Mouse (Mus musculus) CD4-positive helper T cell, adult 2 months (primary cell): ENCODE data around the gene Tekt2.

Source experiments
- DNase-seq: peaks from one replicate; pipeline ENCODE4 v3.0.0-alpha.2; 2012; ENCODE audit warnings: low read depth, missing footprints, low spot score

Tekt2 gene

DNA sequence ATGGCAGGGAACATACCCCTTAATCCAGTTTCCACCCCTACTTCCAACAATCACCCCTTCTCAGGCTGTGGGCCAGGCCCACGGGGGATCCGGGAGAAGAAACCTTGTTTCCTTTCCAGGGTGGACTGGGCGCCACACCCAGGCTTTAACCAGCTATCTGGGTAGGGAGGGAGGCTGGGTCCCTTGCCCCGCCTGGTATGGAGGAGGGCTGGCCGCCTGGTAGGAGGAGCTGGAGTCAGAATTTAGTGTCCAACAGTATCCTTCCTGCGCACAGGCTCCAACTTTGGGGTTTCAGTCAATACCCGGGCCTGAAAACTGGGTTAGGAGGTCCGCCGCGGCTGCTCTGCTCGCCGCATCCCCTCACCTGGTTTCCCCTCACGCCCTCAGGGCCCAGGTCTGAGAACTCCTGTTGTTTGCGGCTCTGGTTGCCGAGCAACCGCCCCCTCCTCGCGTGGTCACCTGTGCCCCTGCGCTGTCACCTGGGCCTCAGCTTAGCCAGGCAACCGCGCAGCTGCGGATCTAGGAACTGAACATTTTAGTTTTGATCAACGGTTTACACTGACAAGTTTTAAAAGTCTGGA is at the start of gene Tekt2:
TSS of gene Tekt2 (minus strand) at position 408 of the 581 bp plus-strand sequence.
- no peak for DNase-seq

DNA sequence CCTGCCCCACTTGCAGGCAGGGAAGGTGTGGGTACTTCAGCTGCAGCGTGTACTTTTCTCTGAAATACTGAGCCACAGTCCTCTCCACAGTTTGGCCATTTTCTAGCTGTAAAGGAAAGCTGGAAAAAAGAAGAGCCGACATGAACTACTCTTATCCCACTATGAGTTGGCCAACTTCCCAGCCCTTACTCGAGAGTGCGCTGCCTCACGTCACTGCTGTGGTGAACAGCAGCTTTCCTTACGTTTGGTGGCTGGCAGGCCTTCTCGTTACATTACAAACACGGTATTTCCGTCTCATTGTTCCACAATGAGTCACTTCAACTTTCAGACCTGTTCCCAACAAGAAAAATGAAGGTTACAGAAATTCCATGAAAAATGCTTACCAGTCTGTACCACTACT is 46.0 kb upstream of the Tekt2 start:
- DNase-seq: no peak

DNA sequence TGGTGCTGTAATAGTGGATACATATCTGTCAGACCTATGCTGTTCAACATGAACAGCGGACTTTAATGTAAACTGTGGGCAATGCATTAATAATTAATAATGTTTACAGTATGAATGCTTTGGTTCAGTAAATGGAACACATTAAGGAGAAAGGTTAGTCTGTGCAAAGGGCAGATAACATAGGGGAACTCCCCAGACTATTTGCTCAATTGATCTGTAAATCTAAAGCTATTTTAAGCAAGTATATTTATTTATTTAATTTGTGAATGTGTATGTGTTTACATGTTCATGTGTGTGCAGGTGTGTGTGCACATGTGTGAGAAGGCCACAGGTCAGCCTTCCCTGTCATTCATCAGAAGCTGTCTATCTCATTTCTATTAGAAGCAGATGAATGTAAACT is 34.6 kb upstream of the Tekt2 start:
- no peak for DNase-seq

DNA sequence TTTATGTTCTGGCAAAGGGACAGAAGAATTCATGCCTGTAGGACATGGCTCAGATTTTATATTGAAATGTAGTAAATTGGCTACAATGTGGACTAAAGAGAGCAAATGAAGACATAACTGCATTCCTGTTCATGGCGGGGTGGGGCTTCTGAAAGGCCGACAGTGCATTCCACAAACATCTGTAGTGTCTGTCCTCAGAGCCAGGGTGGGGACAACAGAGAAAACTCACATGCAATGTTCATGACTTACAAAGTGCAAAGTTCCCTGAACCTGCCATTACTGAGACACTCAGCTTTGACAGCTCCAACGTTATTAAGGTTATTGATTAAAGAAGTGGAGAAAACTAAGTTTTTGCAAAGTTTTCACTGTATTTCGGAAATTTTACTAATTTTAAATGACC is 18.0 kb upstream of the Tekt2 start:
- DNase-seq: no peak

DNA sequence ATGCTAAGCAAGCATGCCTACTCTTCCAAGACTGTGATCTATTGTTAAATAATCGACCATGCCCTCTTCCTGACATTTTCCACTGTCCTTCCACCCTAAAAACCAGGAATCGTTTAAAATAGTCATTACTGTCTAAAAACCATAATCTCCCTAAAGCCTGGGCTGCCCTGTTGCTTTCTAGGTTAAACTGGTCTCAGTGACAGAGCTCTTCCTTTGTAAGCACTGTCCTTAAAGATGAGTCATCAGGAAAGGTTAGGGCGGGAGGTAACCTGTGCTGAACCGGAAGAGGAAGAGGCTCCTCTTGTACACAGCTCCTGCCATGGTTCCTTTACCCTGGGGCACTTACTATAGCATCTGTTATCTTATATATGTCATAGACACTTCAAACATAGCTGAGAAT is 14.0 kb upstream of the Tekt2 start:
- no peak for DNase-seq

DNA sequence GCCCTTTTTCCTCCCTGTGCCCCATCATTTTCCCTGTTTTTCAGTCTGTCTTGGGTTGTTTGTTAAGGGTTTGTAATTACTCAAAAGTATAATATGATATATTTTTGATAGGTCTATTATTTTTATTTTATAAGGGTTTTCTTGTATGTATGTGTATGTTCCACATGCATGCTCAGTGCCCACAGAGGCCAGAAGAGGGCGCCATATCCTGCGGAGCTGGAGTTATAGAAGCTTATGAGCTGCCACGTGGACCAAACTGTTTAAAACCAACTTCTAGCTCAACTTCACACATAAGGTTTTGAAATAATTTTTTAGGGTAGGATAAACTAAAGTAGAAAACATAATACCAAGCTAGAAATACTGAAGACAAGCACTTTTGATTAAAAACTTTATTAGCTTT is 6.9 kb upstream of the Tekt2 start:
- DNase-seq: peak; percentile 25

DNA sequence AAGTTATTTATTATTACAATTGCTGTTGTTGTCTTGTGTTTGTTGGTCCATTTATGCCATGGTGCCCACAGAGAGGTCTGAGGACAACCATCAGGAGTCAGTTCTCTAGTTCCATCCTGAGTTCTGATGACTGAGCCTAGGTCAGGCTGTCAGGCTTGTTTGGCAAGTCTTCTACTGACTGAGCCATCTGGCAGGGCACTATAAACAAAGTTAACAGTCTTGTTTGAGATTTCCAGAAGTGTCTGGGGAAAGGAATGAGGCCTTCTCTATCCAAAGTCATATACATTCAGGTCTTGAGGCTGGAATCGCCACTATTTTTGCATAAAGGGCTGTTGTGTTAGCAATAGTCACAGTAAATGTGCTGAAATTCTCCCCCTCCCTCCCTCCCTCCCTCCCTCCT is 6.3 kb upstream of the Tekt2 start:
- no peak for DNase-seq

DNA sequence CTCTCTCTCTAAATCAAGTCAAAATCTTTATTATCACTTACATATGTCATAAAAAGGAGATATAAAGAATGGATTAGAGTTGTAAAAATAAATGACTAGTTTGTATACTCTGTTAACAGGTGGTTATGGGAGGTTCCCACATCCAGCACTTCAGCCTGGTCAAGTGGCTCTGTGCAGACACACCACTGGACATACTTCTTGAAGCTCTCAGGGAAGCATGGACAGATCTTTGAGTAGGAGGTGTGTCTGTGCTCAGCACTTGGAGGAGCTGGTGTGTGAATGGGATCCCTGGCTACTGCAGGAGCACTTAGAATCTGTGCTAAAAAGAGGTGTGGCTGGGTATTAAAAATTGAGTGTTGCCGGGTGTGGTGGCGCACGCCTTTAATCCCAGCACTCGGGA is 4.8 kb upstream of the Tekt2 start:
- DNase-seq: no peak

DNA sequence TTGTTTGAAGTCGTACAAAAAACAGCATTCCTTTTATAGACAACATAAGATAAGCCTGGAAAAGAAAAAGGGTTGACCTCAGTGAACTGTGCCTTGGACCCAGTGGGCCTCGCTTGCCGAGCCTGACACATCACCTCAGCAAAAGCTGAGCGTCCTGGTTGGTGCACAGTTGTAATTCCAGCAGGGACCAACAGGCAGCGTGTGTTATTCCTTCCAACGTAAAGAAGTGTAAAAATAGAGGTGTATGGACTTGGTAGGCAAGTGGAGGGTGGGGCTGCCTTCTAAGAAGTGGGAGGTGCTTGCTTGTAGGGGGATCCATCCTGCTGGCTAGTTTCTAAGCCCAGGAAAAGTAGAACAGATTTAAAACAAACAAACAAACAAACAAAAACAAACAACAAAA is 548 bp upstream of the Tekt2 start:
- DNase-seq: no peak

DNA sequence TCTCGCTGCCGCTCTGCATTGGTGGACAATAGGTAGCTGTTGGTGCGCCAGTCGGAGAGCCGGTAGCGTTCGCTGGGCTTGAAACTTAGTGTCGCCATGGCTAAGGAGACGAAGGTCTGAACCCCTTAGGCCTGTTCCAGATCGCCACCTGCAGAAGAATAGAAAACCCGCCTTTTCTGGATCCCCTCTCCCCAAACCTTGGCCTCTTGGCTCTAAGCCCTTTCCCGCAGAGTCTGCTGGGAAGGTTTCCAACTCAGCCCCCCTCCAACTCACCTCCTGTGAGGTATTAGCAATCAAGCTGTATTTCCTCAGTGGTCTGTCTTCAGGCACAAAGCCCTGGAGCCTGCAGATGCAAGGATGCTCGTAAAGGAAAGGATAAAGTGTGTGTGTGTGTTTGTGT is 627 bp downstream of the Tekt2 start:
- no peak for DNase-seq

DNA sequence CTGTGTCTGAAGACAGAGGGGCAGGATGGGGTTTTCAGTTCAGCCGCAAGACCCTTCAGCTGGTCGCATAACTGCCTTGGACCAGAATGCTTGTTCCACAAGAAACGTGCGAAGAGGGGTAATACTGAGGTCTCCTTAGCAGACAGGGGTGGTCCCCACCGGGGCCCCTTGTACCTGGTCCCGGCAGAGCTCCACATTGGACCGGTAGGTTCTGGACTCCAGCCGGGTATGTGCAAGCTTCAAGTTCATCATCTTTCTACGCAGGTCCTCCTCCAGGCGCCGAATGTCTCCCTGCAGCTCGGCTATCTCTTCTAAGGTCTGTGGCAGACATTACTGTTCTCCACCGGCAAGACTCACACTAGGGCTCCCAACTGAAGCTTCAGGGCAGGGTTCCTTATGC is 2.8 kb downstream of the Tekt2 start:
- no peak for DNase-seq

DNA sequence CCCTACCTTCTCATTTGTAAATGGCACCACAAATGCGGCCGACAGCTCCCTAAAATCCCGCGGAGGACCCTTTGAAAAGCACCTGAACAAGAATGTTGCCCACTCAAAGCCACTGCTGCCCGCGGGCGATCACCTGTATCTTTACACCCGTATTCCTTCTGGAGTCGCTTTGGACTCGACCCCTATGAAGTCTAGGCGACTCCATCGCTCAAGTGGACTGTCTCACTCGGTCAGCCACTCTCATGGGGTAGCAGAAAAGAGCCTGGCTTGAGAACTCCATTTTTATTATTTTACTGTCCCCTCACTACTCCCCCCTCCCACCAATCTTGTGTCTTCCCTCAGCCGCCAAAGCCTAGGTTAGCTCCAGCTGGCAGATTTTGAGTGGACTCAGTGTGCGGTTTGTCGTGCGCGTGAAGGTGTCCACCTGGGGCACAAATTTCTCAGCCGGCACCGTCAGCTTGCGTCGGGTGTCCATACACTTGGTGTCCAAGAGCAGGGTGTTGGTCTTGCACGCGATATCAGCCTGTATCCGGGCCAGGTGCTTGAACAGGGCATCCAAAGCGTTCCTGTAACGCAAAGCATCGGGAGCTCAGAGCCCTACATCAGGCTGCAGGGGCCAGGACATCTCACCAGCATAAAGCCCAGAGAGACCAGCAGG is 3.5 kb downstream of the Tekt2 start:
- DNase-seq: no peak

DNA sequence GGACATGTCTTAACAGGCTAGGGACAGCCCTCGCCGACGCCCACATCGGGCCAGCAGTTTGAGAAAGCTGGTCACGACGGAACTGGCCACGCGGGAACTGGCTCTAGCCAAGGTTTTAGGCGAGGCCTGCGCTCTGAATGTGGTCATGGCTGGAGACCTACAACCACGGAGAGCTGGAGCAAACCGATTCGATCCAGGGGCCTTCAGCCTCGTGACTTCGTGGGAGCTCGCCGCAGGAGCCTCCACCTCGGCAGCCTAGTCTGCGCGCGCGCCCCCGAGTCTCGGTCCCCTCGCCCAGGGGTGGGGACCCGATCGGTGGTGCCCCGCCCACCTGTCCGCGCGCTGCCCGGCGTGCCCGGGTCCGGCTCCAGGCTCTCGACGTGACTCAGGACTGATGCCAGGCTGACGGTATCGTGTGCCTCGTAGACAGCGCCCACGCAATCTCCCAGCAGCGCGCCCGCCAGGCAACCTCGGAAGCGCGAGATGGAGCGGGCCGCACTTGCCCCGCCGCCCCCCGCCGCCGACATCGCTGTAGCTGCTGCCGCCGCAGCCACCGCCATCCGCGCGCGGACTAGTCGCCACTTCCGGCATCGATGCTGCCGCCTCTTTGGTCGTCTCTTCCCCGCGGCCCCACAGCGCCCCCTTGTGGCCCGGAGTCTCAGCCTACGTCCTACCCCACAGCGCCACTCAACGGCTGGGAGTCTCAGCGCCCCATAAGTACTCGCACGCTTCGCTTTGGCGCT is 4.2 kb downstream of the Tekt2 start, which contains the start of gene Adprhl2:
TSS of gene Adprhl2 (minus strand) at position 593 of the 743 bp plus-strand sequence.
- DNase-seq: peak; percentile 97

DNA sequence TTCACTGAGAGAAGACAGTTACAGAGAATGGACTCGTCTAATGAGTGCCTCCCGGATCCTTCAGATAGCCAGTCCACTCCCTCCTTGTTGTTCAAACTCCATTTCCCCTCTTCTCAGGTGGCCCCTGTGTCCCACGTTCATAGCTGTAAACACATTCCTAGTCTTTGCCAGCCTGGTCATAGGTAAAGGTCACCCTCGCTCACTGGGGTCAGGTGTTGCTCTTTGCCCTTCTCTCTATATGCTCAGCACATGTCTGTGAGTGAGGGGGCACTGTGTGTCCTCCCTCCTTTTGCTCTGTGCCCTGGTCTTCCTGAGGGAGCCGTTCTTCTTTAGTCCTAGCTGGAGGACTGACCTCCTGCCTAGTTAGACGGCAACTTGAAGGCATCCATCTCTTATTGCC is 5.7 kb downstream of the Tekt2 start:
- DNase-seq: no peak

DNA sequence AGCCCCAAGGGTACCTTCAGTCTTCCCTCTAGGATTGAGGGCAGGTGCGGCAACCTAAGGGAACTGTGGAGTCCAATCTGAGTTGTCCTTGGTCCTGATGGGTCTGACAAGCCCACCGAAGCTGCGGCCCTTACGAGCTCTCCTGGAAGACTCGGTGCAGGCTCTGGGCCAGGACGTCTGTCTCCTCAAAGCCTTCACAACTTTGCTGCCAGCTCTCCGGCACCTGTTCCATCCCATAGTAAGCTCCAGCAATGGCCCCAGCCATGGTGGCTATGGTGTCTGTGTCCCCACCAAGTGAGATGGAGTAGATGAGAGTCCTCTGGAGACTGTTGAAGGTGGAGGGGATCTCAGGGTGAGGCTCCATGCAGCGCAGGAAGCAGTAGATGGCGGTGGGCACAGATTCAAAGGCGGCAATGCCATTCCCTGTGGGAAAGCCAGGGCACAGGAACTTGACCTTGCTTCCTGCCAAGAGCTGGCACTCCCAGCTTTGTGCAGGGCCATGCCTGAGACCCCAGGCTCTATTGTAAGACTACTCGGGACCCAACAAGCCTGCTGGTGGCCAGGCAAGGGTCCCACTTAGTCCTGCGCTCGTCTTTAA is 8.9 kb downstream of the Tekt2 start:
- no peak for DNase-seq

DNA sequence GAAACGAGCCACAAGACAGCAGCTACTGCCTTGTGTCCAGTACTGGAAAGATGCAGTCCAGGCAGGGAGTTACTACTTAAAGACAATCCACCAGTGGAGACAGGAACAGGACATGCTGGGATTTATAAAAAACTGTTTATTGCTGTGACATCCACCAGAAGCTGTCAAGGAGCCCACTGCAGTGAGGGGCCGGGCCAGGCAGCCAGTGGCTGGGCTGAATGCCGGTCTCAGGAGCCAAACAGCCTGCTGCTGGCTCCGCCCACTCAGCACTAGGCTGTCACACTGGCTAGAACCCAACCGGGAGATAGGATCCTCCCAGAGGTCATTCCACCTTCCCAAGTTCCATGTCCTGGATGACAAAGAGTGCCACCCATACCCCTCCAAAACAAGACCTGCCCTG is 9.6 kb downstream of the Tekt2 start:
- no peak for DNase-seq

DNA sequence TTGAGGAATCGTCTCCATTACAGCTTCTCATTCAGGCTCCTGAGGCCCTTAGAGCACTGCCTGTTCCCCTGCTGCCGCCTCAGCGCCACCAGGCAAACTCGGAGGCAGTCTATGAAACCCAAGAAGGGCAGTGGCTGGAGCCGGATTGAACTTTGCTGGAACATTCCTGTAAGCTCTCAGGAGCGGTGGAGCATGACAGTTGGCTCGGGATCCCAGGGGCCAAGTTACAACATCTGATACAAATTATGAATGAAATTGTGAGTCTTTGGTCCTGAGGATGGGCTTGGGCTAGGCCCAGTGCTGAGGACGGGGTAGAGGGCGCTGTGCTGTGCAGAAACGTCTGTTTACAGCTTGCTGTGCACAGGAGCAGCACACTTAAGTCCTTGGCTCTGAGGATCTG is 11.1 kb downstream of the Tekt2 start:
- no peak for DNase-seq

DNA sequence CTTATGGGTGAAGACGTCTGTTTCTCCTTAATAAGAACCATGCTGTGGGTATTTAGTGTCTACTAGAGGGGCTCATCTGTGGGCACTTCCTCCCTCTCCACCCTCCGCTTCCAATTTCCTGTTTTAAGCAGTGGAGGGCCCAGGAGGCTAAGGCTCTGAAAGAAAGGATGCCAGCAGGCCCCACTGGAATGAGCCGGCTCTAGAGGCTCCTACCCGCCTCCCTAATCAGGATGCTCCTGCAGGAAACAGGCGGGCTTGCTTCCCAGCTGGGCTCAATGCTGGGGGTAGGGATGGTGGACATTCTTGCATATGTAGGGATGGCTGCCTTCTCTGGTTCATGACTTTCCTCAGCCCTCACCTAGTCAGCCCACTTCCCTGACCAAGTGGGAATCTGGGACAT is 12.3 kb downstream of the Tekt2 start:
- no peak for DNase-seq

DNA sequence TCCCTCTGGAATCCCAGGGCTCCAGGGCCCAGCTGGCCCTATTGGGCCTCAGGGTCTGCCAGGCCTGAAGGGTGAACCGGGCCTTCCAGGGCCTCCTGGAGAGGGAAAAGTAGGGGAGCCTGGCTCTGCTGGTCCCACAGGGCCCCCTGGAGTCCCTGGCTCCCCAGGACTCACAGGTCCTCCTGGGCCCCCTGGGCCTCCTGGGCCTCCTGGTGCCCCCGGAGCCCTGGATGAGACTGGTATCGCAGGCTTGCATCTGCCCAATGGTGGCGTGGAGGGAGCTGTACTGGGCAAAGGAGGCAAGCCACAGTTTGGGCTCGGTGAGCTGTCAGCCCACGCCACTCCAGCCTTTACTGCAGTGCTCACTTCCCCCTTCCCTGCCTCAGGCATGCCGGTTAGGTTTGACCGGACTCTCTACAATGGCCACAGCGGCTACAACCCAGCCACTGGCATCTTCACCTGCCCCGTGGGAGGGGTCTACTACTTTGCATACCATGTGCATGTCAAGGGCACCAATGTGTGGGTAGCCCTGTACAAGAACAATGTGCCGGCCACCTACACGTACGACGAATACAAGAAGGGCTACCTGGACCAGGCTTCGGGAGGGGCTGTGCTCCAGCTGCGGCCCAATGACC is 13.8 kb downstream of the Tekt2 start:
- DNase-seq: no peak

DNA sequence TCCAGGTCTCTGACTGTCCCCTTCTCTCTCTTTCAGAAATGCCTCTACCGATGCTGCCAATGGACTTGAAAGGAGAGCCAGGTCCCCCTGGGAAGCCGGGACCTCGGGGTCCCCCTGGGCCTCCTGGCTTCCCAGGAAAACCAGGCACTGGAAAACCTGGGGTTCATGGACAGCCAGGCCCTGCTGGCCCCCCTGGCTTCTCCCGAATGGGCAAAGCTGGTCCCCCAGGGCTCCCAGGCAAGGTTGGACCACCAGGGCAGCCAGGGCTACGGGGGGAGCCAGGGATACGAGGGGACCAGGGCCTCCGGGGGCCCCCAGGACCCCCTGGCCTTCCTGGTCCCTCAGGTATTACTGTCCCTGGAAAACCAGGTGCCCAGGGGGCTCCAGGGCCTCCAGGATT is 15.1 kb downstream of the Tekt2 start:
- DNase-seq: no peak

DNA sequence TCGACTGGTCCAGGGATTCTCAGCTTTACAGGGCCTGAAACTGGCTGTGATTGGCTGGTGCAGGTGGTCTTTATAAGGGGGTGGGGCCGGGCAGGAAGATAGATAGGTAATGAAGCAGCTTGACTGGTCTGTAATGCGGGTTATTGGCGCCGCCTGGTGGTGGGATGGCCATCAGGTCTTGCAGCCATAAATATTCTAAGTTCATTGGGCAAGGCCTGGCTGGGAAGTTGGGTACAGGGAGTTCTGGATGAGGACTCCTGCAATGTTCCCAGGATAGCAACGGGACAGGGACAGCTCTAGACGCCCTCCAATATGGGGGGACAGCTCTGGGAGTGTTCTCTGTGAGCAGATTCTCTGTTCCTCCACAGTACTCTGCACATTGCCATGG is 15.6 kb downstream of the Tekt2 start:
- DNase-seq: peak; percentile 76

DNA sequence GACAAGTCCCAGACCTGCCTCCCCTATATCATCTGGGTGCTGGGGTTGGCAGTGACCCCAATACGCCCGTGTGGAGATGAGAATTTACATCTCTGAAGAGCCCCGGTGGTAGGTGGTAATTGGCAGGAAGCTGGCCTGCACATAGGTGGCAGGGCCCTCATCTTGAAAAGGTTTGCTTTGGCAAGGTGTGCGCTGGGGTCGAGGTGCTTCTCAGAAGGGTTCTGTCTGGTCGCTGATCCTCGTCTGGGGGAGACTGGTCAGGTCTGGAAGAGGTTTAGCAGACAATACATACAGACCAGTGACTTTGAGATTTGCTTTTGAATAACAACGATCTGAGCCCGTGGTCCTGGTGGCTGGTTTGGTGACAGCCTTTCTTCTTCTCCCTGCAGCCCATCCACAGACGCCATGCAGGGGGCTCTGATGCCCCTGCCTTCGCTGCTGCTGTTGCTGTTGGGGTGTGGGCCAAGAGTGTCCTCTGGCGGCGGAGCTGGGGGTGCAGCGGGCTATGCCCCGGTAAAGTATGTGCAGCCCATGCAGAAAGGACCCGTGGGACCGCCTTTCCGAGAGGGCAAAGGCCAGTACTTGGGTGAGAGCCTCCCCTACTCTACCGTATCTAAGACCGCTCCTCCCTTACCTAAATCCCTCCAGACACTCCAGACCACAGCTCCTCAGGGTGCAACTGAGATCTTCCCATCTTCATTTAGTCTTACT is 16.1 kb downstream of the Tekt2 start:
- DNase-seq: no peak
